Mouse (Mus musculus): Measurements from ENCODE around the gene Gm10118.
A peak's percentile ranks its signal among the peaks of the same experiment; 100 is the strongest.

Gm10118 gene

DNA sequence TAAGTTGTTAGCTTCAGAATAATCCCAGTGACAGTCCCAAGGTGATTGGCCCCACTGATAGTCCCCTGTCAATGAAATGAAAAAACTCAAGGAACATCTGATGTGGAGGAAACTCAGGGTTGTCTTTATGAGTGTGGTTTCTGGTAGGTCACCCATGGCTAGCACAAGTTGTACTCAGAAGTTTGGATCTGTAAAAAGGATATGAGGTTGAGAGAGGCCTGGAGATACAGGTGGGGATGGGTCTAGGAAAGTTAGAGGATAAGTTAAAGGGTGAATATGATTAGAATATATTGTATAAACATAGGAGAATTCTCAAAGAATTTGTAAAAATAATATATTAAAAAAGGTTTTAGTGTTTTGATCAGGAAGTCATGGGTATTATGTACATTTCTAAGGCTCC is at the start of gene Gm10118:
Gene Gm10118, minus strand, starts transcription at position 101 of the 400 bp plus-strand sequence.
- DNase-seq (ENCODE audit: low spot score in 2 of 2): no peak

DNA sequence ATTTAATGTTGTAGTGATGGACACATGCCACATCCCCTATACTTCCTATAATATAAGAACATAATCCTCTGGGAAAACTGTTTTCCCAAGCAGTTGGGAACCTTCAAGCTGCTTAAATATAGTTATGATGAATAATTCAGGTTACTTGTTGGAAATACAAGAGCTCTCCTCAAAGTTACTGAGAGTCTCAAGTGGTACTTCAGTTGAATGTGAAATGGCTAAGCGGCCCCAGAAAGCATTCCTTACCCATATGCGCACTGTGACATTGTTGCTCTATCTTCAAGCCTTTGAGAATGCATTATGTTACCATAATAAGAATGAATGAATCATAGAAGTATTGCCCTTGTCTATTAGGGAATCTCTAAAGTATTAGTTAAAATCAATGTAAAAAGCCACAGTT is 45.1 kb upstream of the Gm10118 start:
- DNase-seq (ENCODE audit: low spot score in 2 of 2): no peak

DNA sequence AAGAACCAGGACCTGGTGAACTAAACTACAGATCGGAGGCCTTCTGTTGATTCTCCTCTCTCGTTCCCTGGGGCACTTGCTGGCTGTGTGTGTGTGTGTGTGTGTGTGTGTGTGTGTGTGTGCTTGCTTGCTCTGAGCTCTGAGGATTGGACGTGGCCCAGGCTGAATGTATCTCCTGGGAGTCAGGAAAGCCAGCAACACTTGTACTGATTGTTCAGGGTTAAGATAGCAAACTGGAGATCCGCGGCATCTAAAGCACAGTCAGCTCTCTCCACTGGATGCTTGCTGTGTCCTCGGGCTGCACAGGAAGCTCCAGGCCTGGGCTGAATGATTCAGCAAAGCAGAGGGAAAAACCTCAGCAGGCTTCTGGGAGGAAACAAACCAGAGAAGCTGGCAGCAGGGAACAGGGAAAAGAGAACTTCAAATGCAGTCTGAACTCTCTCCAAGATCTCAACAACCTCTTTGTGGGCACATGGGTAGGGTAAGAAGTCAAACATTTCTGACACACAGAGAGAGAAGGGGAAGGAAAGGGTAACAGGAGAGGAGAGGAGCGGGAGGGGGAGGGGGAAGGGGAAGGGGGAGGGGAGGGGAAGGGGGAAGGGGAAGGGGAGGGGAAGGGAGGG is 27.2 kb upstream of the Gm10118 start:
- DNase-seq (ENCODE audit: low spot score in 2 of 2): peak in 1 of 2 experiments; percentile 22

DNA sequence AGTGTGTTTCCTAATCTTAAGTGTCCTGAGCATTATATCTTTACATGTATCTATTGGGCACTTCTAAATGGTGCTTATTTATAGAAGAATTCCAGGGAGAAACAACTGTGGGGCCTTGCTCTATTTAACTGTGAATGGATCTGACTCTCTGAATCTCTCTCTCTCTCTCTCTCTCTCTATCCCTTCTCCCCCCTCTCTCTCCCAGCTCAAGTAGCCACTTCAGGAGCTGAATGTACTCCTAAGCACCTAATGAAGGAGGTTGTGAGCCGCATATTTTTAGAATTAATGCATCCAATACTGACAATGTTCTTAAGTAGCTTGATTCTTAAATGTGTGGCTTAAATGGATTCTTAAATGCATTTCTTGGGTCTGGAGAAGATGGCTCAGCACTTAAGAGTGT is 24.2 kb upstream of the Gm10118 start:
- no peak for DNase-seq (ENCODE audit: low spot score in 2 of 2)

DNA sequence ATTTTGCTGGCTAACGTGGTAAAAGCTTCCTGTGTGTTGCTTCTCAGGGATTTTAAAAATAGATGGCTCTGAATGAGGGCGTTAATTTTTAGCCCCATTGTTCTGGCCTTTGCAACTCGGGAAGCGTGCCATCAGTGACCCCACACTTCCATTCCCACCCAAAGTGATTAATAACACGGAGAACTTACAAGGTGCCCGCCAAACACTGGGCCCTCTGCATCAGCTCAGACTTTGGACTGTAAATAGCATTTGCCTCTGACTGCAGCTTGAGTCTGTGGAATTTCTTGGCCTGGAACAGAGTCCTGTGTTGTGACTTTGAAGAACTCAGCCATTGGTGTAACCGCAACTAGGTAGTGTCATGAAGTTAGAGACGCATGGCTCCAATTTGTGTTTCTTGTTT is 23.6 kb upstream of the Gm10118 start:
- DNase-seq (ENCODE audit: low spot score in 2 of 2): no peak

DNA sequence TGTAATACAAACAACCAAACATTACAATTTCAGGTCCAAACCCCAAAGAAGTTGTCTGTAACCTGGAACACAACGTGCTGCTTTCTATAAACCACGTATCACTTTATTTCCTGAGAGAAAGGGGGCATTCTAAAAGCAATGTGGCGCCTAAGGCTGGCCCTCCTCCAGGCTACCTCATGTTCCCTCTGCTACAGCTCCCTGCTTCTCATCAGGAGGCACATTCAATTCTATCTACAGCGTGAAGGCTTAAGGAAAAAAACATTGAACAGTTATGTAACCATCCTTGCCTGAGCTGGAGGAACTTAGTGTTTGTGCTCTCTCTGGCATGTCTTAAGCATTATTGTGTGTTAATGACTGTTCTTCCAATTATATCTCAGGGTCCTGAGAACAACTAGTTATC is 20.0 kb upstream of the Gm10118 start:
- no peak for DNase-seq (ENCODE audit: low spot score in 2 of 2)

DNA sequence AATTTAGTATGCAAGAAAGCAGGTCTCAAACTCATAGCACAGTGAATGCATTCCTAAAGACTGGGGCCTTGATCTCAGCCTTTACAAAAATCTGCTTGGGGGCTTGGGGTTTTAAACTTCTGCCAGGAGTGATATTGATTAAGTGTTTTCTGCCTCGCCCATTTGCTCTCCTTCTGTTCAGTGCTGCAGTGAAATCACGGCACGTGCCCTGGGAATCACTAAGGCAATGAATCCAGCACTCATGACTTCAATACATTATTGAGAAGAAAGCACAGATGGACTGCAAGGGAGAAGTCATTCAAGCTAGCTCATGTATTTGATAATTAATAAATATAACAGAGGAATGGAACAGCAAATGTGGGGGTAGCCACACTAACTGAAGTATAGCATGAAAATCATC is 18.3 kb upstream of the Gm10118 start:
- no peak for DNase-seq (ENCODE audit: low spot score in 2 of 2)

DNA sequence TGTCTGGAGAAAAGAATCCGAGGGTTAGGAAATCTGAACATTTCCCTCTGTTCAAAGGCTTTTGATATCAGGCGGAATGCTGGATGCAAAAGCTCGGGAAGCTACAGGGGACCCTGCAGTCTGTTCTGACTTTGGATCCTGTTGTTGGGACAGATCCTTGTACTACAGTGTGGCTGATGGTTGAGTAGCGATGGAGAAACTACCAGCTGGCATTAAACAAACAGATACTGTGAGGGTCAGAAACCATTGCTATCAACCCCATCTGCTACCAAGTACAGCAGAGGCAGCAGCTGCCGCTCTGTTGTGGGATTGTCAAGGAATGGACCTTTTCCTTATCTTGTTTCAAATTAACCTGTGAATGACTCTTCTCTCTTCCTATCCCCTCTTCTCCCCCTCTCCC is 6.7 kb upstream of the Gm10118 start:
- no peak for DNase-seq (ENCODE audit: low spot score in 2 of 2)

DNA sequence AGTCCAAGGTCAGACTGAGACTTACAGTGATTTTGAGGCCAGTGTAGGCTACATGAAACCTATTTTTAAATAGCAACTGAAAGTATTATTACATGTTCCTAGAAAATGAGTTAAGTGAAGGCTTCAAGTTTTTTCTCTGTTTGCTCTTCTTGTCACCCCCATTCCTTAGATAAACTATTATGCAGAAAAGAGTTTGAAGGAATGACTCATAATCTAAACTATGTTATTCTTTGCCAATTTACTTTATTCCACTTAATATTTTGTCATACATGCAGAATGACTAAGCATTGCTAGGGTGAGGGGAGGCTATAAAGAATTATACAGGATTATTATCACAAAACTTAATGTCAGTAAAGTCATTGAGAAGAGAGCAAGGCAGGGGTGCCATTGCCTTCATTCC is 18.4 kb downstream of the Gm10118 start:
- no peak for DNase-seq (ENCODE audit: low spot score in 2 of 2)

DNA sequence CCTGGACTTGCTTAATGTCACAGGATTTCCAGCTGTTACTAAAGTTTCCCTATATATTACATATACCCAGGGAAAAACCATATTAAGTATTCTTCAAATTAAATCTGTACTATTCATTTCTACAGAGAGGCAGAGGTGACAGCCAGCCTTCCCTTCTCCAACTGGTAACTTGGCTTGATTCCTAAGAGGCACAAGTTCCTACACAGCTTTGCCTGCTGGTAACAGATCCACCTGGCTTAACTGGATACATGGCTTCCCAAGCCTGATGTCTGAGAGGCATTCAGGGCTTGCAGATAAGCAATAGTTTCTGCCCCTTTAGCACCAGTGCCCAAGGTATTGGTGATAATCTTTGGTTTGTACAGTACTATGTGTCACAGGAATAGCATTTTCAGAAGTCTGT is 27.3 kb downstream of the Gm10118 start:
- no peak for DNase-seq (ENCODE audit: low spot score in 2 of 2)

DNA sequence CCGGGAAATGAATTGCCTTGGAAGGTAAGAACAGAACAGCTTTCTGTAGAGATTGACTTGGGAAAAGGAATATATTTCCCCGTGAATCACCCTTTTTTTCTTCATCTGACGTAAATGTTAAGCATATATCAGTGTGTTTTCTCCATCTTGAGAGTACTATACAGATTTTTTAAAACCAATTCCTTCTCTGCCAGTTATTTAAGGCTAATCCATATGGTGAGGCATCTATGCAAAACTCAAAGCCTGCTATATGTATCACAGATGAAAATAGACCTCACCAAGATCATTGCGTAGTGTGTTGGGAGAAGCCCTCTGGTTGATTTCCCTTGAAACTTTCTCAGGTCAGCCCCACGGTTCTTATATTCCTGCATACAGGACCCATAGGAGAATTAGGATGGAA is 32.6 kb downstream of the Gm10118 start:
- DNase-seq (ENCODE audit: low spot score in 2 of 2): no peak

DNA sequence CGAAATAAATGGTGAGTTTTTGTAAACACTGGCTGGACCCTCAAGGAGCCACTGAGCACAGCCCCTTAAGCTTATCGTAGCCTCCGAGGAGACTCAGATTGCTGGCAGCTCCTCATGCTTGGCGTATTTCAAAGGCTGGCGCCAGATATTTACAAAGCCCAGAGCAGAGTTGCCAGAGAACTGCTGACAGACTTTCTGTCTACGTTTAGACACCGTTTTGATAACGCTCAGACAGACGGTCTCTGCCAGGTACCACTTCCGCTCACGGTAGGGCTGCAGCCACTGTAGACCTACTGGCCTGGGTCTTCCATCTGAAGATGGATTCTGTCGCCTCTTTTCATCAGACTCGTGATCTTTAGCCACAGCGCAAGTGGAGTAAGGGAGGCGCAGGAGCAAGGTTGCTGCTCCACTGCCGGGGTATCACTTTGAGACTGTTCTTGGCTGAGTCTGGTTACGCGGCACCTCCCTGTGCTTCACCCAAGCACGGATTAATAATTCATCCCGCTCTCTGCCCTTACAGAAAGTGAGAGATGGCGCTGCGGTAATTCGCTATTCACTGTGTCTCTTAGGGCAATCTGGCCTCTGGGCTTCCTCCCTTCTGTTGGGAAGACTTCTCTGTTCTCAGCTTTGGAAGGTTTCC is 40.7 kb downstream of the Gm10118 start:
- DNase-seq (ENCODE audit: low spot score in 2 of 2): no peak

DNA sequence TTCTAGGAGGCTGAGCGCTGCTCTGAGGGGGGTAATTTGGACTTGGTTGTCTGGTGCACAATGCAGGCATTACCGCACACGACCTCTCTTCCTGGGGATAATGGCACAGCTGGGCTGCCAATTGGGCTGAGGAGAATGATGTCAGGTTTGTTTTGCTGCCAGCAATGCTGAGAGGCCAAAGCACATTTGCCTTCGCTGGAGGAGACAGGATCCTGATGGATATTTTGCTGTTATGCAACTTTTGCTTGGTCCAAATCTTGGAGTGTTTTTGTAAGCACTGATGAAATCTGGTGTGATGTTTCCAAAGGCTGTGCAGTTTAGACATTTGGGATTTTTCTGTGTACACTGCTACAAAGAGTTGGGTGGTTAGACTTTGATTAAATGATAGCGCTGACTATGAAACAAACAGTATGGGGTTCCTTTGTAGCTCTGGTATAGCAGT is 46.8 kb downstream of the Gm10118 start:
- DNase-seq (ENCODE audit: low spot score in 2 of 2): no peak

All from urinary bladder, postnatal 4 days (tissue).